In the genomic region with DNA sequence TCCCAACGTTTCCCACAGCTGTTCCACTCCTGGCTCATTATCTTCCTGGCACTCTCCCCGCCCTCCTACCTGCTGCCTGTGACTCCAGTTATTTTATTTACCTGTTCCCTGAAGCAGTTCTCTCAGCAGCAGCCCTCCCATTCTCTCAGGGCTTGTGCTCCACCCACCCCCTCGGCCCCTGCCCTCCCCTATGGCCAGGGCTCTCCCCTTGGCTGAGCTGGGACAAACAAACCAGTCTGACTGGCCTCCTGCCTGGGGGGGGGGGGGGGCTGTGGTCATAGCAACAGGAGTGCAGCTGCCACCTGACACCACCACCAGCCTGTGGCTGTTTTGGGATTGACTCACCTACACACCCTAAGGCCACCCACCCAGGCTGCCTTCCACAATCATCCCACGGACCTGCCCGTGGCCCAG, we compare ENCODE assay signal across 11 mouse cellular contexts. TPM values are rescaled to one million over a fixed set of nuclear protein-coding genes. Genes with fewer than 3 reads are reported as not detected.
A peak's percentile ranks its signal among the peaks of the same experiment; 100 is the strongest.
DNase-seq lines count a peak whose midpoint lies in the region; ATAC-seq lines count a peak whose summit lies in the region.
"Had no signal": no experiment of that assay in that cellular context is flagged by ENCODE, and none has a peak within 500 bp of the region (broad histone marks: within the 10 kb centered on the region; RNA-seq: fewer than 3 reads in every experiment).

No protein-coding gene starts in this region.

- no peaks in the 10 kb centered on the region for H3K36me3 ChIP-seq in liver, embryonic 15.5 days (replicated peaks)
- H3K36me3 ChIP-seq in forebrain, embryonic 14.5 days (ENCODE audit: control insufficient read depth, insufficient read depth, low read length): peaks cover 34% of the 10 kb centered on the region

- H3K4me2 ChIP-seq in liver, embryonic 15.5 days: no peak overlapping the region
- H3K4me2 ChIP-seq in forebrain, embryonic 14.5 days (ENCODE audit: low read length): no peak overlapping the region

- H3K9ac ChIP-seq in liver, embryonic 15.5 days: no peak overlapping the region
- H3K9ac ChIP-seq in forebrain, embryonic 14.5 days (ENCODE audit: low read length): no peak overlapping the region; the same call in 1 of the 2 replicates

- no peaks in the 10 kb centered on the region for H3K9me3 ChIP-seq in liver, embryonic 15.5 days (replicated peaks)
- no peaks in the 10 kb centered on the region for H3K9me3 ChIP-seq in forebrain, embryonic 14.5 days (replicated peaks; ENCODE audit: control insufficient read depth, low read length)

- ATAC-seq in liver, embryonic 15.5 days (ENCODE audit: insufficient read depth): peak; percentile 40; the same call in 1 of the 2 replicates
- ATAC-seq in forebrain, embryonic 14.5 days: no peak
- ATAC-seq: hindbrain, embryonic 16.5 days had no signal

- H3K27ac ChIP-seq in liver, embryonic 15.5 days (replicated peaks): no peak overlapping the region
- no peak overlapping the region for H3K27ac ChIP-seq in forebrain, embryonic 14.5 days (ENCODE audit: low read depth, low read length)
- H3K27ac ChIP-seq: macrophage had no signal

- intact Hi-C loops in heart, postnatal 14 days (cut with DNase I): no loop called here

- no peak overlapping the region for H3K4me3 ChIP-seq in liver, embryonic 15.5 days (replicated peaks)
- no peak overlapping the region for H3K4me3 ChIP-seq in forebrain, embryonic 14.5 days (ENCODE audit: low read depth, low read length)

- WGBS in liver, embryonic 15.5 days (ENCODE audit: insufficient replicate concordance): 22% methylated on average over 5 of the region's 5 CpGs
- WGBS in forebrain, embryonic 14.5 days: 17% methylated on average over 5 of the region's 5 CpGs

- H3K4me1 ChIP-seq in liver, embryonic 15.5 days (replicated peaks): 0 out of 2 replicates have a peak, but pooled peaks cover 5% of the 10 kb centered on the region
- no peaks in the 10 kb centered on the region; the same call in 1 of the 2 replicates for H3K4me1 ChIP-seq in forebrain, embryonic 14.5 days (ENCODE audit: control insufficient read depth, insufficient read depth, low read length)

- DNase-seq in urinary bladder, postnatal 36 days (ENCODE audit: low spot score in 2 of 2): peak; percentile 53 to 62
- no peak for DNase-seq in urinary bladder, postnatal 25 days (ENCODE audit: low spot score)
- DNase-seq in kidney, adult 11 months: peak; percentile 85
- no peak for DNase-seq in heart, postnatal 14 days
- DNase-seq in gastrocnemius, adult 8-10 months (ENCODE audit: low spot score in 2 of 2): no peak
- no peak for DNase-seq in forebrain, embryonic 14.5 days (ENCODE audit: low spot score)
- no peak for DNase-seq in yolk sac, embryonic 10.5 days (ENCODE audit: low spot score)
- DNase-seq: thymus, adult 18-20 months had no signal

- peaks cover 25% of the 10 kb centered on the region for H3K27me3 ChIP-seq in liver, embryonic 15.5 days
- no peaks in the 10 kb centered on the region for H3K27me3 ChIP-seq in forebrain, embryonic 14.5 days (replicated peaks; ENCODE audit: control insufficient read depth, insufficient read depth, low read length)

RNA-seq across cellular contexts. Expression of gene Sptbn2, which starts 8.4 kb away (rescaled TPM):
- polyA plus RNA-seq in liver, embryonic 15.5 days (2015; fragmentation: Nextera tagmentation; extraction: Ambion mirVana): 0.05 and 0.10 TPM in 2 replicates
- total RNA-seq in heart, postnatal 14 days (2021): under 1 TPM; 0.15 to 0.22 TPM
- total RNA-seq in gastrocnemius, adult 8-10 months (2022): under 1 TPM in 3 of 4 experiments, not detected in 1; 0.04 to 0.10 (median 0.07) TPM
- polyA plus RNA-seq in forebrain, embryonic 14.5 days (2014; fragmentation: Nextera tagmentation; extraction: Ambion mirVana): 25.0 and 31.9 TPM in 2 replicates

RNA-seq across cellular contexts. Expression of gene Gm960, which starts 20.9 kb away (rescaled TPM):
- 0.40 and 0.71 TPM in 2 replicates for polyA plus RNA-seq in liver, embryonic 15.5 days (2015; fragmentation: Nextera tagmentation; extraction: Ambion mirVana)
- not detected for total RNA-seq in heart, postnatal 14 days (2021)
- not detected for total RNA-seq in gastrocnemius, adult 8-10 months (2022)
- 4.1 and 5.0 TPM in 2 replicates for polyA plus RNA-seq in forebrain, embryonic 14.5 days (2014; fragmentation: Nextera tagmentation; extraction: Ambion mirVana)
- polyA plus RNA-seq: macrophage had no signal

RNA-seq across cellular contexts. Expression of gene Rbm4b, which starts 36.9 kb away (rescaled TPM):
- 15.6 and 18.7 TPM in 2 replicates for polyA plus RNA-seq in liver, embryonic 15.5 days (2015; fragmentation: Nextera tagmentation; extraction: Ambion mirVana)
- total RNA-seq in heart, postnatal 14 days (2021): 1 to 10 TPM; 5.8 to 6.3 TPM
- 1 to 10 TPM; 2.0 to 2.9 (median 2.7) TPM for total RNA-seq in gastrocnemius, adult 8-10 months (2022)
- polyA plus RNA-seq in forebrain, embryonic 14.5 days (2014; fragmentation: Nextera tagmentation; extraction: Ambion mirVana): 185 and 194 TPM in 2 replicates

Comparison
In these comparisons a context has a peak if more than half of its experiments do, and no peak if none do; other contexts are left out.
1. DNase-seq: peak in urinary bladder, postnatal 36 days (2 of 2) and kidney, adult 11 months (single experiment); none in urinary bladder, postnatal 25 days (single experiment), heart, postnatal 14 days (0 of 2), gastrocnemius, adult 8-10 months (0 of 2), forebrain, embryonic 14.5 days (single experiment) and yolk sac, embryonic 10.5 days (single experiment).